Mouse (Mus musculus): ENCODE data around the gene Cdk2ap2.
"Not testable (repeated sequence)": the region's sequence is repeated elsewhere in the genome, so short reads cannot be mapped to it uniquely, and the experiment has no call there.

Gene Cdk2ap2

DNA sequence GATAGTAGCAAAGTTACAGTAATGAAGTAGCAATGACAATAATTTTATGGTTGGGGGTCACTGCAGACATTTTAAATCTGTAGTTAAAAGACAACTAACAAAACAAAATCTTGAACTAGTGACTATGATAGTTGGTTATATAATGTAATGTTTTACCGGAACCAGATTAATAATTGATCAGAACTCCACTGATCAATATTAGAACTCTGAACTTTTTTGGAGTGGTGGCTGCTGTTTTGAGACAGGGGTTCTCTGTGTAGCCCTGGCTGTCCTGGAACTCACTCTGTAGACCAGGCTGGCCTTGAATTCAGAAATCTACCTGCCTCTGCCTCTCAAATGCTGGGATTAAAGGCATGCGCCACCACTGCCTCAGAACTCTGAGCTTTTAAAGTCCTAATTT is 28.7 kb upstream of the Cdk2ap2 start:
- DNase-seq = not testable (repeated sequence)

DNA sequence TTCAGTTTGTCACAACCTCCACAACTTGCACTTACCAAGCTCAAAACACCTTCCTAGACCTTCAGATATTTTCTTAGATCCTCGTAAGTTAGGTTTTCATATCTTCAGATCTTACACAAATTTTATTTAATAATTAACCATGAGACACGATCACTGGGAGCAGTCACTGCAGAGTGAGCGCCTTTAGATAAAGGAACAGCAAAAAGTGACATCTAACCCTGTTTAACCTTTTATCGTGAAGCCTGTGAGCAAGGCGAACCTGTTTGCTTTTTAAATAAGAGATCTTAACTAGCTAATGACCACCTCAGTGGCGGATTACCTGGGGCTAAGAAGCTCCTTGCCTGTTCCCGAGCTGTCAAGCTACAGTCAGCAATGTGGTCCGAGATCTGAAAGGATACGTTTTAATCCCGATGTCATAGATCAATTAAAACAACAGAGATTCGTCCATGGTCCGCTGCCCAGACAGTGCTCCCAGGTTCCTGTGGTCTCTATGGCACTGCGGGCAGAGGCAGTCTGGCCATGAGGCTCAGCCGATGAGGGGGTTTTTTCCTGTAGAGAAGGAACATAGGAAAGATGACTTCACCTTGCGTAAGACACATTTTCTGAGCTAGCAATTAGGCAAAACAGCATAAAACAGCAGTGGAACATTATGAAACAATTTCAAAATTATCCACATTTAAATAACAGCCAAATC is 28.1 kb upstream of the Cdk2ap2 start:
- DNase-seq = no peak

DNA sequence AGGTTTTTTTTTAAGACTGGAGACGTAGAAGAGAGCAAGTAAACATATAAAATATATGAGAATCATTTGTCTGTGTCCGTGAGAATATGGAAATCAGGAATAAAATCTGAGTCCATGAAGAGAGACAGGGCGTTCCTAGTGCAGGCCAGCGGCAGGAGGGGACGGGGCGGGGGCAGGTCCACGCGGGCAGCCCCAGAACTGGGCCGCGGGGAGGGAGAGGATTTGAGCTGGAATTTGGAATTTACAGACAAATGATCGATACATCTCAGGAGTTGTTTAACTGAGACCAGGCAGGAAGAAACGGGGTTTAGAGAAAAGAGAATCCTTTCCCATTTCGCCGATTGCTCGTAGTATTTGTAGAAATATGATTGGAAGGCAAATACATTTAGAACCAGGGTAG is 26.7 kb upstream of the Cdk2ap2 start:
- no peak for DNase-seq

DNA sequence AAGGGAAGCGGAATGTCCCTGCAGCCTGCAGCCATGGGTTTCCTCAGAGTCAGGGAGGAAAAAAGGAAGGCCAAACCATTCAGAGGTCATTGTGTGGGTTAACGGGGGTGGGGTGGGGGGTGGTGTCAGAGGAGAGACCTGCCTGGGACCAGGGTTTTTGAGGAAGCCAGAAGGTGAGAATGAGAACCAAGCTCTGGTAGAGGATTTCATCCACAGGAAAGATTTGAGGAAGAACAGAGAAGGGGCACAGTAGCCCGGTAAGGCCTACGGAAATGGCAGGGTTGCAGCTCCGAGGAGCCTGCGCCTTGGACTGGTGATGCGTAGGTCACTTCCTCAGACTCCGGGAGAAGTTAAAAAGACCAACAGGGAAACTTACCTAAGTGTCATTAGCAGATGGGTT is 26.2 kb upstream of the Cdk2ap2 start:
- DNase-seq = no peak

DNA sequence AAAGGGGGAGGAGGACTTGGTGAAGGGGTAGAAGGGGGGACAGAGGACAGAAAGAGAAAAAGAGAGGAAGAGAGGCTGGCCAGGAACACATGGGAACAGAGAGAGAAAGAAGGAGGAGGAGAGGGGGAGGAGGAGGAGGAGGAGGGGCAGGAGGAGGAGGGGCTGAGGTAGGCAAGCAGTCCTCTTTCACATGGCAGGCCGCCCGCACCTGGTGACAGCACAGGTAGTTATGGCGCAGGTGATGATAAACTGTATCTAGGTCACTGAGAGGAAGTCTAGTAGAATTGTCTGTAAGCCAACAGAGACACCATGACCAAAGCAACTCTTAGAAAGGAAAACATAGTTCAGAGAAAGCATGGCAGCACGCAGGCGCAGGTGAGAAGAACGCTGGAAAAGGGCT is 25.6 kb upstream of the Cdk2ap2 start:
- no peak for DNase-seq

DNA sequence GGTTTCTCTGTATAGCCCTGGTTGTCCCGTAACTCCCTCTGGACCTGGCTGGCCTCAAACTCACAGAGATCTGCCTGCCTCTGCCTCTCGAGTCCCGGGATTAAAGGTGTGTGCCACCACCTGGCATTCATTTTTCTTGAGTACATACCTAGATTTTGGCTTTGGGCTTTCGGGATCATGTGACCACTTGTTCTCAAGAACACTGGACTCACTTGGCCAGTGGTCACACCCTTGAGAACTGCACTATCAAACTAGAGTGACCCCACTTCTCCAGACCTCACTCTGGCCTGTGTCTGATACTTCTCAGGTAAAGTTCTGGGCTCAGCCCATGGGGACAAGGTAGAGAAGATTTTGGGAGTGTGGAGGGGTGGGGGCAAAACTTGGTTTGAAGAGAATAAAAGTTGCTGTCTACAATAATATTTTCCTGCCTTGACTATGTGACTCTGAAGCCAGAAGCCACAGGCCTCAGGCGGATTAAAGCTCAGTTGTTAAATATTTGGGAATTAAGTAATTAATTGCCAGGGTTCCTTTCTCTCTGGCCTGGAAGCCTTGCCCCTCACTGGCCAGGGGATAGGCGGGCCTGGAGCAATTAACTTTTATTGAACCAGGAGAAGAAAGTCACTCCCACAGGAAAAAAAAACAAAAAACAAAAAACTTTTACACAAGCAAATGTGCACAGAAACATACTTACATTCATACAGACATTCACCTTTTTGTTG is 24.1 kb upstream of the Cdk2ap2 start:
- DNase-seq = peak; percentile 51 to 56

DNA sequence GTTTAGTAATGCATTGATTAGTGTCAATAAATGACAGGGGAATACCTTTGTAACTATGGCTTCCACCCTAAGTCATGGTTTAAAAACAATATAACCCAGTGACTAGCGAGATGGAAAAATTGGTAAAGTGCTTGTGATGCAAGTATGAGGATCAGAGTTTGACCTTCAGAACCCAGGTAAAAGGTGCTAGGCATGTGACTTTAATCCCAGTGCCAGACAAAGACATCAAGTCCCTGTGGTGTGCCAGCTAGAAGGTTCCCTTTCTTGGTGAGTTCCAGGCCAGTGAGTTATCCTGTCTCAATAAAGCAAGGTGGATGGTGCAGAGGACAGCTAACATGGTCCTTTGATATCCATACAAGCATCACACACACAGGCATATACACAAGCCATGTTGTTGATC is 21.5 kb upstream of the Cdk2ap2 start:
- DNase-seq = peak; percentile 56 to 66

DNA sequence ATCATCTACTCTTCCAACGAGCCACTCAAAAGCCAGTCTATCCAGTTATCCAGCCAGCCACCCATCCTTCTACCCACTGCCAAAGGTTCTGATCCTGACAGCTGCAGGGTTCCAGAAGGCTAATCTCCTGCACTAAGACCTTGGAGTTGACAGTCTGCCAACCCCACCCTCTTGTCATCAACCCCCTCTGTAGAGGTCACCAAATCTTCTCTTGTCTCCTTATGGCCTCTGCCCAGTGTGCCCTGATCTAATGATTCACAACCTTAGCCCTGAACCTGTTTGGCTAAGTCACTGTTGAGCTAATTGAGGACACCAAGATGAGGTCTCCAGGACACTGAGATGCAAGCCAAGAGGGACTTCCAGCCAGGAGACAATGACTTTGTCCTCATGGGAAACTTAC is 17.4 kb upstream of the Cdk2ap2 start:
- no peak for DNase-seq

DNA sequence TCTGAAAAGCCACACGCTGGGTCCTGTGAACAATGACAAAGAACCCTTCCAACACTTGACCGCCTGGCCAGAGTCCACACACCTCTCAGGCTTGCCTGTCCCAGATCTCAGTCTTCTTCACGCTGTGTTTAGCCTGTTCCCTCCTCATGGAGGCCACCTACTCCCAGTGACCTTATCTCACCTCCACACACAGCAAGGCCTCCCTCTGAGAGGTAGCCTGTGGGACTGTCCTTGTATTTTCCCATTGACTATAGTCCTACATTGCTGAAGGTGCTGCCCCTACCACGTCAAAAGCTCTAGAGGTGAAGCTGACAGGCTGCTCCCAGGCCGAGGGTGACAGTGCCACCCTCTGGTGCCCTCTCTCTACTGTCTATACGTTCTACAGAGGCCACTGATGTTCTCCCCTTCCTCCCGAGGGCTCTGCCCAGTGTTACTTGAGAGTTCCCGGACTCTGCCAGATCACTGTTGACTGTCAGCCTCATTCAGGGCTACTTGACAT is 16.4 kb upstream of the Cdk2ap2 start:
- DNase-seq = no peak

DNA sequence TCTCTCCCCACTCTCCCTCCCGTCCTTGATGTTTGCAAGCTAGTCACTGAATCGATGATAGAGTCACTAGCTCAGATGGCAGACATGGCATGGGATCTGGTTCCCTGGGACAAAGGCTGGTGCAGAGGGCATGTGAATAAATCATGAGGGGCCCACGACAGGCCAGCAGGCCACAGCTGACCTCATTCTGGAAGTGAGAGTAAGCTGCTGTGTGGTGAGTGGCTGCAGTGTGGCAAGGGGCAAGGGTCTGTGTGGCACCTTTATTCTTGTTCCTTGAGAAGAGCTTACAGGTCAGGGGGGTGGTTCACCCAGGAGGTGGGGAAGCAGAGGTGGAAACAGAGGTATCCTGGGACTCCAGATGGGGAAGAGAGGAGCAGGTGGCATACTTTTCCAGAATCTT is 15.6 kb upstream of the Cdk2ap2 start, which contains the start of gene Cabp2:
Gene Cabp2, plus strand, starts transcription at position 185 of the 400 bp plus-strand sequence.
- no peak for DNase-seq

DNA sequence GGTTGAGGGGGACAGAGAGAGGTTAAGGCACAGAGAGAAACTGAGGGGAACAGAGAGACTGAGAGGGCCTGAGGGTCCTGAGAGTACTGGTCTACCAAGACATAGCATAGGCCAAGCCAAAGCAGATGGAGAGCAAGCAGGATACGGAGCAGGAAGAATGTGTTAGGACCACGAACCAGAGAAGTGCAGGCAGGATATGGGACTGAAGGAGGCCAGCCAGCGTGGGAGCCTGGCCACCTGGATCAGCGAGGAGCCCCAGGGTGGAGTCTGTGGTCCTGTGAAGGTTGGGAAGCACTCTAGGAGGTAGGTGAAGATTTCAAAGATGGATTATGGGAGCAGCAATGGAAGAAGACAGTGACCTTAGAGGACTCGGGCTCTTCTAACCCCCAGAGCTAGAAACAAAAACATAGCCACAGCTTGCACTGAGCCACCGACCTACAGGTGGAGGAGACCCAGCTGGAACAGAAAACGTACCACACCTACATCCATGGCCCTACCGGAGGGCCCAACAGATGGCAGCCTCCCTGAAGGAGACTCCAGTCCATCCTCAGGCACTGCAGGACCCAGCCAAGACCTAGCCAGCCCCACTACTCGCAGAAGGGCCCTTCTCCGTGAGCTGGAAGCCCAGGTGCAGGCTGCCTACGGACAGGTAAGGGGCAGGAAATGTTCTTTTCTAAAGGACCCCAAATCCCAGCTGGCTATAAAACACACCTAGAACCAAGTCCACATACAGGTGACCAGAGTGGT is 14.6 kb upstream of the Cdk2ap2 start:
- no peak for DNase-seq

DNA sequence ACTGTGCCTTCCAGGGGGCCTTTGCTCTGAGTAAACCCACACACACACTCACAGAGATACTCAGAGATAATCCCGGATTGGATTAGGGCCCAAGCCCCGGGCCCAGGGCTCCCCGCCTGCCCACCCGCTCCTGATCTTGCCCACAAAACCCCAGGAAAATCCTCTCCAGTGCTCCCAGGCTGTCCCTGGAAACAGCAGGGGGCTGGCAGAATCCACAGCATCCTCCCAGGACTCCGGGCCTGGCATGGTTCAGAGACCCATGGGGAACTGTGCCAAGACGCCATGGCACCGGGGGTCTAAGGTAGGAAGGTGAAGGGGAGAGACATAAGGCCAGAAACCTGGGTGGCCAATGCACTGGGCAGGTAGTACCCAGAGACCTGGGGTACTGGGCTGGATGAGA is 13.7 kb upstream of the Cdk2ap2 start:
- DNase-seq = no peak

DNA sequence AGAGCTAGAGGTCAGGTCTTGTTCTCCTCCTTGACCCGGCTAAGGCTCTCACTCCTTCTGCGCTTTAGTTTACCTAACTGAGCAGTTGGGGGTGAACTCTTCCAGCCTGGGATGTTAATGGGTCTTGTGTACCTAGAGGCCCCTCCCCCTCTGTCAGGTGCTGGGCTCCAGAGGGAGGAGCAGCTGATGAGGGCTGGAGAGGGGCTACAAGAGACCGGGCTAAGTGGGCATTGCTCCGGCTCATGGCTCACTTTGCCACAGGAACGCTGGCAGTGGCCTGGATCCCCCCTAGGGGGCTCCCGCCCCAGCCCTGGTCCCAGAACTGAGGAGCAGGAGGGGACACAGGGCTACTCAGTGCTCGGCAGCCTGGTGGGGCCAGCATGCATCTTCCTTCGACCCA is 13.2 kb upstream of the Cdk2ap2 start:
- no peak for DNase-seq

DNA sequence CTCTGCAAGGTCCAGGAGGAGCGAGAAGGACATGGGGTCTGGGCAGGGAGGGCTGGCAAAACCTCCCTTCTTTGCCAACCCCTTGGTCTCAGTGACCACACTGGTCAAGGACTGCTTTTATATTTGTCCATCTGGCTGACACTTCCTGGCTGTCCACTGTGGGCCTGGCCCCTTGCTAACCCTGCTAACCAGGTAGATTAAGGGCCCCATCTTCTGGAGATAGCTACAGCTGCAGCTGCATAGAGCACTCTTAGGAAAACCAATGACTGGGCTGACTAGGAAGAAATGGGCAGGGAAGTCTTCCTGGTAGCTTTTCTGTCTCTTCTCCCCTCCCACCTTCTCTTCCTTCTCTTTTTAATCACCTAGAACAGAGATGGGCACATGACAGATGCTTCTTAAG is 12.0 kb upstream of the Cdk2ap2 start:
- peak in 1 of 2 experiments; percentile 57 for DNase-seq

DNA sequence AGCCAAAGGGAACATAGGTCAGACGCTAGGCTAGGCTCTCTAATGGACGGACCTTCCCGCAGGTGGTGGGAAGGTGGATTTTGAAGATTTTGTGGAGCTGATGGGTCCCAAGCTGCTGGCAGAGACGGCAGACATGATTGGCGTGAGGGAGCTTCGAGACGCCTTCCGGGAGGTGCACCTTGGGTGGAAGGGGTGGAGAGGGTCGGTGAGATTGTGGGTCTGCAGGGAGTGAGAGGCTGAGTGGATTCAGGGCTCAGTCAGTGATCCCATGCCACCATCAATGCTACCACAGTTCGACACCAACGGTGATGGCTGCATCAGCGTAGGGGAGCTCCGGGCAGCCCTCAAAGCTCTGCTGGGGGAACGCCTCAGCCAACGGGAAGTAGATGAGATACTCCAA is 10.8 kb upstream of the Cdk2ap2 start:
- no peak for DNase-seq

DNA sequence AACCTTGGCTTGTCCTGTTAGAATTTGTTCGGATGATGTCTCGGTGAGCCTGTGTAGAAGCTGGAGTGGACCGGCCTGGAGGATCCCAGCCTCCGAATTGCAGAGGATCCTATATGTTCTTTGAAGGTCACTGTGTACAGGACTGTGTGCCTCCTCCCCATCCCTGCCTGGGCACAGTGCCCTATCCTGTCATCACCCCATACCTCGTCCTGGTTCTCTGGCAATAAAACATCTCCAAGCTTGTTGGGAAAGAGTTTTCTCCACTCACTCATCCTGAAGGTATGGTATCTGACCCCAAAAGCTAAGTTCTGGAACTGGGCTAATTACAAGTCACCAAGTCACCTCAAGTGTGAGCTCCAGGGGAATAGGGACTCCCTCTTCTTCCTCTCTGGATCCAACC is 9.9 kb upstream of the Cdk2ap2 start:
- DNase-seq = no peak

DNA sequence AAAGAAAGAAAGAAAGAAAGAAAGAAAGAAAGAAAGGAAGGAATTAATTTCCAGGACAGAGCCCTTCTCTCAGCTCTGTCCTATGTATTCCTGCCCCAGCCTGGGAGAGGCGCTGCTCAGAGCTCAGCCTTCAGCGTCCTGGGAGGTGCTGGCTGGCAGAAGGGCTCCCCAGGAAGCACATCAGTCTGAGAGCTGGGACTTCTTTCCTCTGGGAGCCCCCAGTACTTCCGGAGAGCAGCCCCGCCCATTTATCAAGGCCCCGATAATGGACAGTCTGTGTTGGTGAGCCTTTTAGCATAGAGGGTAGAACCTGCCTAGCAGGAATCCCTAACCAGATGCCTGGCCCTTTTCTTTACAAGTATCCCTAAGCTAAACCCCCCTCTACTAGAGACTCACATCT is 8.8 kb upstream of the Cdk2ap2 start:
- no peak for DNase-seq

DNA sequence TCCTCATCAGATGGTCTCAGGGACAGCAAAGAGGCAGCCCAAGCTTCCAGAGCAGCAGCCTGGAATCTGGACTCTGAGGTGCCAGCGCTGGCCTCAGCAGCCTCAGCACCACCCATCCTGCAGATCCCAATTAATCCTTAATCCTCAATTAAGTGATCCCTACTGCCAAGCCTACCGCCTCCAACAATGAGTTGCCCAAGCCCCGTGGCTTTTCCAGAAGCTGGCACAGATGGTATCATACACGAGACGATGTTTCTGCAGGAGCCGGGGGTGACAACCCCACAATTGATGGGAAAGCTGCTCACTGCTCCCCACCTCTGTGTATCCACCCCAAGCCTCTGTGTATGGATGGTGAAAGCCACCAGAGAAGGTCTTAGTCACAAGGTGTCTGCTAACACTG is 7.9 kb upstream of the Cdk2ap2 start:
- DNase-seq = no peak

DNA sequence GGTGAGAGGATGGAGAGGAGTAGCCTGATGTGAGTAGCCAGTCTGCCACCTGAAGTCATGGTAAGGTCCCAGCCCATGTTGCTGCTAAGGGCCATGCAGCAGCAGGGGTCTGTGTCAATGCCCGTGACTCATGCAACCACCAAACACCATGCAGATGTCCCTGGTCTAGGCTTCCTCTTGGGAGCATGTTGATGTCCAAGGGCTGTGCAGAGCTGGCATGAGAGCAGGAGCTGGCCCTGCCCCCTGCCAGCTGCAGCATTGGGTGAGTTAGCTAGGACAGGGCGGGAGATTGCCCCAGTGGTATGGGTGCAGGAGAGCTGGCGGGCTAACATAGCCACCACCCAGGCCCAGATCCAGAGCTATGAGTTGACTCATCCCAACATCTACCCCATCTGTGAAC is 6.5 kb upstream of the Cdk2ap2 start:
- no peak for DNase-seq

DNA sequence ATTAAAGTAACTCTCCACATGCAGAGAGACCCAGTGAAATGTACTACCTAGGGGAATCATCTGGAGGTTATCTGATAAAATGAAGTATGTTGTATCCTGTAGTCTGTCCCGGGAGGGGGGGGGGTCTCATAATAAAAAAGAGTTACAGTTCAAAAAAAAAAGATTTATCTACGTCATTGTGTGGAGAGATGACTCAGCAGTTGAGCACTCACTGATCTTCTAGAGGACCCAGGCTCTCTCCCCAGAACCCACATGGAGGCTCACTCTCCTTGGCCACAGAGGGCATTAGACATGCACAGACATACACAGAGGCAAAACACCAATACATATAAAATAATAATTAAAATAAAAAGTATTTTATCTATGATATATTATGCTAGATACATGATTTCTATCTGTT is 5.6 kb upstream of the Cdk2ap2 start:
- no peak for DNase-seq

DNA sequence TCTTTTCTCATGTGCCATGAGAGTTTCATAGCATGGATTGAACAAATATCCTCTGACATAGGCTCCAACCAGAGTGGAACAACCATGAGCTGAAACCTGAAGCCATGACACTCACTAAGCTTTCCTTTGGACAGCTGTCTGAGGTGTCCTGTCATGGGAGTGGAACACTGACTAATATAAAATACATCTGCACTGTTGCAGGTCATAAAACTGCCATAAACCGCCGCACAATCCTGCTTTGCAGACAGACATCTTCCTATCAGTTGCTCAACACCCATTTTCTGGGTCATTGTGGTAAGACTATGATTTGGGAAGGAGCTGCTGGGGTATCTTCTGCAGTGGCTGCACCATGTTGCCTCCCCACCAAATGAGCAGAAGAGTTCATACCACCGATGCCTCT is 4.2 kb upstream of the Cdk2ap2 start:
- DNase-seq = no peak

DNA sequence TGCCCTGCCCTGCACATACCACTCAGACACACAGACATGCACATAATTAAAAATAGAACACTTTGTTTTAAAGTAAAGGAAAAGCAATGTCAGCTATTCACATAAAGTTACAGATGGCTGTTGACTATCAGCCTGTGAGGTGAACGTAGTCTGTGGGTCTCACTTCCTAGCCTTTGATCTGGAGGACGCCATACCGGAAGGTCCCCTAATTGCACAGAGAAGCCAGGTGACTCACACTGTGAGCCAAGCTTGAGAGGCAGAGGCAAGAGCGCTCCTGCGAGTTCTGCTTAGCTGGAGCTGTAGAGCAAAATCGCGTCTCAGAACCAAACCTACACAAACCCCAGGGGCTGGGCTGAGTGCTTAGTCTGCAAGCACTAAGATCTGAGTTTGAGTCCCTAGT is 3.2 kb upstream of the Cdk2ap2 start:
- no peak for DNase-seq

DNA sequence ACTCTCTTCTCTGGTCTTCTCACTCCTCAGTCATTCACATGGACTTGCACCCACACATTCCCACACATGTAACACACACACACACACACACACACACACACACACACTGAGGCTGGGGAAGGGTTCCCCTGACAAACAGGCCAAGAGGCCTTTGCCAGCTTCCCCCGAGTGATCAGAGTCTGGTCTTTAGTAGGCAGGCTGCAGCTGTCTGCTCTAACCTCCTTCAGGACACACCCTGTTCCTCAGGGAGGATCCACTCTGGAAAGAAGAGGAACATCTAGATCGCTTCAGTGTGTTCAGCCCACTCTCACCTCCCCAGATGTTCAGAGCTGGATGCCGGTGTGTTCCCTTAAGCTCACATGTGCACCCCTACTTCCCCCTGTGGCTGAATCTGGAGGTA is 2.6 kb upstream of the Cdk2ap2 start:
- DNase-seq = no peak

DNA sequence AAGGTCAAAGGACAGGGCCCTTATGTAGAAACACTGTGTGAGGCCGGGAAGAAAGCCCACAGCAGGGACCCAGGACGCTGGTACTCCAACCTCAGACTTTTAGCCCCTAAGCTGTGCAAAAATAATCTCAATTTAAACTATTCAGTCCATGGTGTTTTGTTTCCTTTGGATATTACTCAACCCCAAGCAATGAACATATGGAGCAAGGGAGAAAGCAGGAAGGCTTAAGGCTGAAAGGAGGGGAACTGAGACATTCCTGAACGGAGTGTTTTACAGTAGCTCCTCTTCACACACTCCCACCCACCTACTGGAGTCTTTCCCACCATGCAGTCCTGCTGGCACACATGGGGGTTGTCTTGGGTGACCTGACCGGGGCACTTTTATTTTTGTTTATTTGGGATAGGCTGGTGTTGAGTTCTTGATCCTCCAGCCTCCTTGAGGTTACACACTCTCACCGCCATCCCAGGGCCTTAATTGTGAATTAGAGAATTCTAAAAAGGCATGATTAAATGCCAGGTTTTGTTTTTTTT is 2.1 kb upstream of the Cdk2ap2 start:
- no peak for DNase-seq
